Mouse (Mus musculus) testis, postnatal 10 days (tissue): ENCODE data around the gene Nacc2.

Experiments used
- DNase-seq: peaks from one replicate; pipeline ENCODE4 v3.0.0; 2021; ENCODE audit warnings: low spot score

The Nacc2 gene

GRCm38 (mm10) chr2:26093897-26094296, 29.1 kb downstream of the Nacc2 start:
- DNase-seq = no peak

GRCm38 (mm10) chr2:26091771-26092393, 31.1 kb downstream of the Nacc2 start:
- no peak for DNase-seq

GRCm38 (mm10) chr2:26090876-26091770, 31.9 kb downstream of the Nacc2 start:
- peak; percentile 67 for DNase-seq

DNA sequence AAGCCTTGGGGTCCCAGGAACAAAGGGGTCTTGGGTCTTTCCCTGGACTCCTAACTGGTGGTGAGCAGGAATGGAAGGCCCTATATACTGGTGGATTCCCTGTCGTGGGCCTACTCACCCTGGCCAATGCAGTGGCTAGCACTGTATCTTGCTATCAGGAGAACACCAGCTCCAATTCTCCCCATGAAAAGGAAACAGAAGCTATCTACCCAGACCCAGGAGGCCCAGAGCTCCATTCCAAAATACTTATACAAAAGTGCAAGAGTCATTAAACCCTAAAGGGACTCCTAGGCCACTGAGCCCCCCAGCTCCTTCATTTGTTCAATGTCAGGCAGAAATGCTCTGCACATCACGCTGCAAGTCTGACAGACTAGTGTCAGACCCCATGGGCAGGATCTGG, 34.0 kb downstream of the Nacc2 start:
- no peak for DNase-seq

- no peak for DNase-seq
These were observed 36.0 kb downstream of the Nacc2 start for GRCm38 (mm10) chr2:26086926-26087600.

DNA sequence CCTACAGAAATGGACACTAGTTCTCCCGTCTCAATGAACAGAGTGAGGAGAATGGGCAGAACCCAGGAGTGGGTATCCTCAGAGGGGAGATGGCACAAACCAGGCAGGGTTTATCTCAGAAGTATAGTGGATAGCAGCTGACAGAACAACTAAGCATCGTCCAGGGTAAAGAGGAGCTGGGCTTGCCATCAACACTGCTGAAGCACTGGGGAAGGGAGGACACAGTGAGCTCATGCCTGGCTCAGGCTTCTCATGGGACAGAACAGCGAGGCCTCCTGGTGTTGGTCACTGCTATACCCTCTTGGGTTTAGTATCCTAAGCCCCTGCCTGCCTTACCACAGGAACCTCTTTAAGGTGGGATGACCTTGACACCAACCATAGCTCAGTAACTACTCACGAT, 36.5 kb downstream of the Nacc2 start:
- DNase-seq = no peak

DNA sequence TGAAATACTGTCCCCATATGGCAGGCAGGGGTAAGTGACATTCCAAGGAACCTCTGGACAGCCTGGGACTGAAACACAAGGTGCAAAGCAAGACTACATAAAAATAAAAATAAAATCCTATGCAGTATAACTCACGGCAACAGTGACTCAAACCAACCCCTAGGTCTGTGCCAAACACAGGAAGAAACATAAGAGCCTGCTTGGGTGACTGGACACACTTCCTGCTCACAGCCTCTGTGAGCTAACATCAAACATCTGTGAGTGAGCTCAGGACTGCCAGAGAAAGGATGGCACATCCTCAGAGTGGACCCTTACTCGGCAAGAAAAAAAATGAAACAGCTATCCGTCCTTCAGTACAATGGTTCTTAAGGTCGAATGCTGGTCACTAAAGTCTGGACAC, 40.1 kb downstream of the Nacc2 start:
- no peak for DNase-seq

GRCm38 (mm10) chr2:26080830-26081229, 42.2 kb downstream of the Nacc2 start:
- no peak for DNase-seq

DNA sequence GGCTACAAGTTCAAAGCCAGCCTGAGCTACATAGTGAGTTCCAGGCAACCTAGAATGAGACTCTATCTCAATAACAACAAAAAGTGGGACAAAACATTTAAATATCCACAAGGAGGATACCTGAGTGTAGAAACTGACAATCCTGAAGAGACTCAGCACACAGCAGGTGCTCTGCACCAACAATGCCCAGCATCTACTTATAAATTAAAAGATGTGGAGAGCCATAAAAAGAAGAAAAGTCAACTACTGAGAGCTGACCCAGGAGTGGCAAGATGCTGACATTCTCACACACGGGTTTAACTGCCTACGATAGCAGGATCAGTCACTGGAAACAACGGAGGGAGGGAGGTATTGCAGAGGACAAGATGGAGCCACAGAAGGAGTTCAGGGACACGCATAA, 43.6 kb downstream of the Nacc2 start:
- no peak for DNase-seq

GRCm38 (mm10) chr2:26077068-26077467, 46.0 kb downstream of the Nacc2 start:
- no peak for DNase-seq

DNA sequence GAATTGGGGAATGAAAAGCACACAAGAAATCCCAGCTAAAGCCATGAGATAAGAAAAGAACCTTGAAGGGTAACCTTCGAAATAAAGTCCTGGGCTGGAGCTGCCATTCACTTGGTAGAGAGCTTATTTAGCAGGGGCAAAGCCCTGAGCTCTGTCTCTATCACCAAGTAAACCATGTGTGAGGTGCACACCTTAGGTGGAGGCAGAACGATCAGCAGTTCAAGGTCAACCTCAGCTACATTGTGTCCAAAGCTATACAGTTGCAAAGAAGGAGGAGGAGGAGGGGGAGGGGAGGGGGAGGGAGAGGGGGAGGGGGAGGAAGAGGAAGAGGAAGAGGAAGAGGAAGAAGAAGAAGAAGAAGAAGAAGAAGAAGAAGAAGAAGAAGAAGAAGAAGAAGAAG, 46.9 kb downstream of the Nacc2 start:
- no peak for DNase-seq

- no peak for DNase-seq
These were observed 48.5 kb downstream of the Nacc2 start for GRCm38 (mm10) chr2:26074551-26074950.

DNA sequence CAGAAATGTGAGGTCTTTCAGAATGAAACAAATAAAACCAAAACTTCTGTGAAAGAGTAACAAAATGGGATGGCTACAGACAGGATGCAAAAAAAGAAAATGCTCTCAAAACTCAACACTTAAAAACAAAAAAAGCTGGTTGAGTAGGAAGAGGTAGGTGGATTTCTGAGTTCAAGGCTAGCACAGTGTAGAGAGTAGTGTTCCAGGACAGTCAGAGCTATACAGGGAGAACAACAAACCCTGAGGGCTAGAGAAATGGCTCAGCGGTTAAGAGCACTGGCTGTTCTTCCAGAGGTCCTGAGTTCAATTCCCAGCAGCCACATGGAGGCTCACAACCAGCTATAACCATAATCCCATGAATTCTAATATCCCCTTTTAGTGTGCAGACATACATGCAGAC, 54.4 kb downstream of the Nacc2 start:
- no peak for DNase-seq

DNA sequence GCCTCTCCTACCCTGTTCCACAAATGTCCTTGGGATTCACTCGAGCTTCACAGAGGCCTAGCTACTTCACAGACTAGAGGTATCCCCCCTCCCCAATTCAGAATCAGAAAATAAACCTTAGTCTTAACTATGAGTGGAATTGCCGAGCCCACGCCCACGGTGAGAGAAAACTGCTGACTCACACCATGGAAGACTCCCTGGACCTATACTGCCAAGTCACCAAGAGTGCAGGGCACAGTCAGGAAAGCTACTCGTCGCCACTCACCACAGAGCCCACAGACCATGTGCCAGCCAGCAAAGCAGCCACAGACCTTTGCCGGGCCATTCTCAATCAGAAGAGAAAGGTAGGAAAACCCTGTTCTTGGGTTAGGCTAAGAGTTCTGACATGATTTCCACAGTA, 54.8 kb downstream of the Nacc2 start:
- DNase-seq = no peak

DNA sequence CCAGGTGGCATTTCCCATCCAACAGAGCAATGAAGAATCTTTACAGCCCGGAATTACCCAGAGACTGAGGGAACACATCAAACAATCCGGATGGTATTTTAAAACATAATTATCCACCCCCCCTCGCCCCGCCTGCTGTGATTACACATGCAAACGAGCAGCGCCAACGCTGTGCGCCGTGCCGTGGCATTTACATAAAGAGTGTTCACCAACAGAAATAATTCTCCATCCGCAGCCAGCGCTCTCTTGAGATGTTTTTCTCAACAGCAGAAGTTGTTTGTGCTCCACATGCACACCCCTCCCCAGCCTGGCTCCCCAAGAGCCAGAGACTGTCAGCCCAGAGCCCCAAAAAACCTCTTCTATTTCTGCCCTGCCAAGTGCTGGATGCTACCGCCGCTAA, 56.5 kb downstream of the Nacc2 start:
- no peak for DNase-seq

GRCm38 (mm10) chr2:26062742-26063427, 60.1 kb downstream of the Nacc2 start:
- DNase-seq = no peak

GRCm38 (mm10) chr2:26062241-26062640, 60.8 kb downstream of the Nacc2 start:
- no peak for DNase-seq

- no peak for DNase-seq
These were observed 61.9 kb downstream of the Nacc2 start for GRCm38 (mm10) chr2:26061018-26061666.

DNA sequence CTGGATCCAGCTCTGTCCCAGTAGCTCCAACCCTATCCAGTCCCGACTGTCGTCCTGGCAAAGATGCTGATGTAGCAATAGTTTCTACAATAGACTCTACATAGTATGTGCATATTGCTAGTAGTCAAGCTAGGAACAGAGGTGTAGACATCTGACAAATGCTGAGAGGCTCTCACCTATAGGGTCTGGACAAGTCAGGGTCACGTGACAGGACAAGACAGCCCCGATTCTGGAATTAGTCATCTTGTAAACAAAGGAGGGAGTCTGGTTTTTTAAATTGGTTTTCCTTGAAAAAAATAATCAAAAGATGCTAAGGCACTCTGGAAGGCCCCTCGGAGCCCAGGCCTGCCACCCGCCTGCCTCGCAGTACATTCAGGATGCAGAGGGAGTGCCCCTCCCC, 66.0 kb downstream of the Nacc2 start:
- no peak for DNase-seq

GRCm38 (mm10) chr2:26056226-26056625, 66.8 kb downstream of the Nacc2 start:
- DNase-seq = no peak

GRCm38 (mm10) chr2:26055747-26056102, 67.3 kb downstream of the Nacc2 start:
- DNase-seq = no peak
